Mouse (Mus musculus) left cerebral cortex, postnatal 10 days (tissue): ENCODE data around the gene Zbtb11. TPM values are rescaled to one million over a fixed set of nuclear protein-coding genes. Genes with fewer than 3 reads are reported as not detected.
A peak's percentile ranks its signal among the peaks of the same experiment; 100 is the strongest.
"Not testable (repeated sequence)": the region's sequence is repeated elsewhere in the genome, so short reads cannot be mapped to it uniquely, and the experiment has no call there.

Source experiments
- DNase-seq, 2 experiments: peaks; one replicate each; pipeline ENCODE4 v3.0.0; 2021 to 2022; ENCODE audit warnings: low spot score in 2 of 2, mixed read lengths in 1 of 2; ENCODE audit errors: extremely low spot score in 1 of 2
- intact Hi-C: fragments of 180-260 bp; cut with DNase I; formaldehyde crosslinking; loops from one replicate; pipeline ENCODE4 v1.15.1; 2025
- total RNA-seq, 2 experiments: library from RNA; stranded (reverse); gene quantifications; 2 replicates each; pipeline ENCODE4 v1.2.3; 2021

Gene Zbtb11
- total RNA-seq, 2 experiments from 2014 or later = 30.5 to 31.6 TPM

GRCm38 (mm10) chr16:56028722-56029551 lies 55.3 kb downstream of the Zbtb11 start:
- intact Hi-C loops = loop anchor here (10.0 kb wide), 1 partner anchor 54 kb away; the partner anchor contains the start of gene Zbtb11
- peak in 1 of 2 experiments; percentile 74 for DNase-seq

- intact Hi-C loops = loop anchor here (5.0 to 10.0 kb wide), 2 partner anchors 38 to 55 kb away; partner anchors contain the start of gene Zbtb11
Measured at GRCm38 (mm10) chr16:56029661-56030082, 56.0 kb downstream of the Zbtb11 start, which contains the start of gene Pcnp. Gene Pcnp (minus strand): TSS chr16:56029739.

GRCm38 (mm10) chr16:56034566-56034965 lies 60.9 kb downstream of the Zbtb11 start:
- intact Hi-C loops = loop anchor here (5.0 kb wide), 1 partner anchor 33 kb away; no protein-coding TSS in a partner anchor
- DNase-seq = no peak

More at GRCm38 (mm10) chr16:56029661-56030082, 56.0 kb downstream of the Zbtb11 start, which contains the start of gene Pcnp:
- DNase-seq = peak; percentile 97 to 98

- no peak for DNase-seq
- intact Hi-C loops = no loop called here
Measured at GRCm38 (mm10) chr16:56036501-56036900, 62.8 kb downstream of the Zbtb11 start.

DNA sequence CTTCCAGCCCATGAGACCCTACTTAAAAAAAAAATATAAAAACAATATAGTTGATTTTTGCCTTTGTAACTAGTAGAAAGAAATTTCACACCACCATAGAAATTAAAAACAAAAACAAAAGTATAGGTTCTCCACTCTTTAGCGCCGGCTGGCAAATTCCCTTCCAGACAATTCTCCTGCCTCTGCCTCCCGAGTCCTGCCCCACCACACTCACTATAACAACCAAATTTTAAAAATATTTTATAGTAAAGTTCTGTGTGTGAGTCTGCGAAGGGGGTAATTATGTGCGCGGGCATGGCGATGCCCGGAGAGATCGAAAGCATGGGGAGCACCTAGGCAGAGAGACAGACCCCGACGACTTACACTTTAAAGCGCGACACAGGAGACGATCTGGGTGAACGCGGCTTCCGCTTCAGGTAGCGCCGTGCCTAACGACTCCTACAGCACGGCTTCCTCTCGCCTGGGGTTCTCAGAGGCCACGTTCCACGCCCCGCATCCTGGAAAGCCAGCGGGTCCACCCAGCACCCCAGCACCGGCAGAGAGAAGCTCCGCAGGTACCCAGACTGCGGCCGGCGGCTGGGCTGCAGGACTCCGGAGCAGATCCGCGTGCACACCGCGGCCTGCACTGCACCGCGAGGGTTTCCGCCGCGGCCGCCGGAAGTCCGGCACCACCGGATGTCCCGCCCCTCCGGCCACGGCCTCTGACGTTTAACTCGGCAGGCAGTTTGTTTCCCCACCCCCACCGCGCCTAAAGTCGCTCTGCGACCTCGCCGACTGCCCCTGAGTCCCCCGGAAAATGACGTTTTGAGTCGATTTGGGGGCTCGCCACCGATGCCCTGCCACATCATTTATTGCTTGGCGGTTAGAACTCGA lies 63.7 kb downstream of the Zbtb11 start, which contains the start of gene Trmt10c:
TSS of gene Trmt10c (minus strand) at position 682 of the 873 bp plus-strand sequence.
- DNase-seq = peak; percentile 86 to 97
- intact Hi-C loops = no loop called here

DNA sequence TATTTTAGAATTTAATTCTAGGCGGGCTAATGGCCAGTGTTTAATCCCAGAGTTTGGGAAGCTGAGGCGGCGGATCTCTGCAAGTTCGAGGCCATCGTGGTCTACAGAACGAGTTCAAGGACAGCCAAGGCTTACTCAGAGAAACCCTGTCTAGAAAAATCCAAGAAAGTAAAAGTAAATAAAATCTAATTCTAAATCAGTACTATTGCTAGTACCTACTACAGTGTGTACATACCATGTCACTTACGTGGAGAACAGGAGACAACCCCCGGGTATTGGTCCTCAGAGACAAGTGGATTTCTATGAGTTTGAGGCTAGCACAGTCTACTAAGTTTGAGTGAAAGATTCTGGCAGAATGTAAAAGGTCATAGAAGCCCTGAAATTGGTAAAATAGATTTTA lies 64.4 kb downstream of the Zbtb11 start:
- intact Hi-C loops = no loop called here
- no peak for DNase-seq

GRCm38 (mm10) chr16:56048038-56048437 lies 74.4 kb downstream of the Zbtb11 start, which contains the start of gene Senp7:
Gene Senp7 (plus strand): TSS chr16:56048338.
- DNase-seq, intact Hi-C loops: not testable (repeated sequence)

DNA sequence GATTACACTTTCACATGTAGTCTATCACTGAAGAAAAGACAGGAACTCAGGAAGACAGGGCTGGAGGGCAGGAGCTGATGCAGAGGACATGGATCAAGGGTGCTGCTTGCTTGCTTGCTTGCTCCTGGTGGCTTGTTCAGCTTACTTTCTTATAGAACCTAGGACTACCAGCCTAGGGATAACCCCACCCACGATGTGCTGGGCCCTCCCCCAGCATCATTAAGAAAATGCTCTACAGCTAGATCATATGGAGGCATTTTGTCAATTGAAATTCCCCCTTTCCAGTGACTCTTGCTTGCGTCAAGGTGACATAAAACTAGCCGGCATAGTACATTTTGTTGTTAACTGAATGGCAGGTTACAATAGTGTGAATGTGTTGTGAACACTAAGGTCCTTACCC lies 82.2 kb downstream of the Zbtb11 start:
- DNase-seq = no peak
- intact Hi-C loops = no loop called here

GRCm38 (mm10) chr16:56056944-56057590 lies 83.4 kb downstream of the Zbtb11 start:
- intact Hi-C loops = no loop called here
- DNase-seq = no peak

DNA sequence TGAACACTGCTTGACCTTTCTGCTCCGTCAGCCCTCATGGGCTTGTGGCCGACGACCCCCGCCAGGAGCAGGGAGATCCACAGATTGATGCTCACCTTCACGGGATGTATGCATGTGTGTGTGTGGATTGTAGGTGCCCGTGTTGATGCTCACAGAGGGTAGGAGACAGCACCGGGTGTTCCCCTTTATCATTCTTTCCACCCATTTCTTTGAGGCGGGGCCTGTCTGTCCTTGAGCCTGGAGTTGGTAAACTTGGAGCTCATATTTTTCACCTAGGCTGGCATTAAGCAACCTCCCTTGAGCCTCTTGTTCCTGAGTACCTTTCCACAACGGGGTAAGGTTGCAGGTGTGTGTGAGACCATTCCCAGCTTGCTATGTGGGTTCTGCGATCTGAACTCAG lies 84.5 kb downstream of the Zbtb11 start:
- intact Hi-C loops = no loop called here
- DNase-seq = no peak

Other genes with a start within 250 kb of the Zbtb11 start
- gene Nfkbiz, start 135.0 kb upstream of the Zbtb11 start, total RNA-seq = 1 to 10 TPM; 2.6 to 2.8 TPM
- 1 to 10 TPM; 6.1 to 6.4 TPM for gene Nxpe3, start 78.6 kb upstream of the Zbtb11 start, total RNA-seq
- 10 to 100 TPM in 1 of 2 experiments, 1 to 10 TPM in 1; 8.0 to 10.7 TPM for gene Cep97, start 39.0 kb upstream of the Zbtb11 start, total RNA-seq
- gene Rpl24, start 7.6 kb upstream of the Zbtb11 start, total RNA-seq = 100 to 1,000 TPM; 397 to 401 TPM
- gene Pcnp, start 55.9 kb downstream of the Zbtb11 start, total RNA-seq = 100 to 1,000 TPM; 140 to 144 TPM
- 1 to 10 TPM; 8.4 TPM for gene Trmt10c, start 63.9 kb downstream of the Zbtb11 start, total RNA-seq
- 10 to 100 TPM; 42.7 to 46.2 TPM for gene Senp7, start 74.5 kb downstream of the Zbtb11 start, total RNA-seq
- gene Impg2, start 230.4 kb downstream of the Zbtb11 start, total RNA-seq = under 1 TPM; 0.63 to 0.69 TPM